Mouse (Mus musculus) liver, embryonic 16.5 days (tissue): ENCODE data around the gene Tapbp. TPM values are rescaled to one million over a fixed set of nuclear protein-coding genes. Genes with fewer than 3 reads are reported as not detected.

ENCODE experiments used
- ATAC-seq: fragments of 200-750 bp; cut with Nextera tagmentation; 2 replicates; pipeline ENCODE4 v1.8.0; 2017; ENCODE audit warnings: low read depth, mild to moderate bottlenecking, moderate number of reproducible peaks, moderate library complexity
- H3K27ac ChIP-seq: fragments of 300-500 bp; sonication (generic); 2 replicates; pipeline ENCODE4 v1.5.1; 2014; ENCODE audit warnings: mild to moderate bottlenecking, low read length
- H3K27me3 ChIP-seq: fragments of 300-500 bp; sonication (generic); 2 replicates; pipeline ENCODE4 v1.6.1; 2014; ENCODE audit warnings: low read depth, low read length, mixed read lengths; ENCODE audit not compliant: control insufficient read depth, insufficient read depth
- H3K36me3 ChIP-seq: fragments of 300-500 bp; sonication (generic); 2 replicates; pipeline ENCODE4 v1.6.1; 2014; ENCODE audit warnings: mild to moderate bottlenecking; ENCODE audit not compliant: control insufficient read depth, insufficient read depth
- H3K4me1 ChIP-seq: fragments of 300-500 bp; sonication (generic); 2 replicates; pipeline ENCODE4 v1.6.1; 2014; ENCODE audit warnings: low read depth, low read length, mixed read lengths; ENCODE audit not compliant: control insufficient read depth
- H3K4me2 ChIP-seq: fragments of 300-500 bp; sonication (generic); 2 replicates; pipeline ENCODE4 v1.6.1; 2014; ENCODE audit warnings: low read depth, low read length, mixed read lengths
- H3K4me3 ChIP-seq: fragments of 300-500 bp; sonication (generic); 2 replicates; pipeline ENCODE4 v1.5.1; 2014; ENCODE audit warnings: low read depth, mild to moderate bottlenecking, low read length
- H3K9ac ChIP-seq: fragments of 300-500 bp; sonication (generic); 2 replicates; pipeline ENCODE4 v1.6.1; 2014; ENCODE audit warnings: low read depth, low read length
- H3K9me3 ChIP-seq: fragments of 300-500 bp; sonication (generic); replicated peaks from 2 replicates; pipeline ENCODE4 v1.6.1; 2016; ENCODE audit warnings: low read length; ENCODE audit not compliant: control insufficient read depth
- WGBS: fragments of 180-500 bp; shearing (Covaris S2); extraction: QIAGEN DNeasy Blood & Tissue Kit; methylation state at CpG from one replicate; pipeline ENCODE4 v1.1.7; 2014; ENCODE audit not compliant: insufficient replicate concordance; 5-methylcytosine and 5-hydroxymethylcytosine counted together
- polyA plus RNA-seq: library from polyadenylated mRNA; unstranded; fragments of >200 nt; fragmentation: Nextera tagmentation; extraction: Ambion mirVana; gene quantifications from 2 replicates; pipeline ENCODE4 v1.2.1, GENCODE M21; 2015

Gene Tapbp
- polyA plus RNA-seq, 1 experiment from 2014 or later = 34.6 TPM

DNA sequence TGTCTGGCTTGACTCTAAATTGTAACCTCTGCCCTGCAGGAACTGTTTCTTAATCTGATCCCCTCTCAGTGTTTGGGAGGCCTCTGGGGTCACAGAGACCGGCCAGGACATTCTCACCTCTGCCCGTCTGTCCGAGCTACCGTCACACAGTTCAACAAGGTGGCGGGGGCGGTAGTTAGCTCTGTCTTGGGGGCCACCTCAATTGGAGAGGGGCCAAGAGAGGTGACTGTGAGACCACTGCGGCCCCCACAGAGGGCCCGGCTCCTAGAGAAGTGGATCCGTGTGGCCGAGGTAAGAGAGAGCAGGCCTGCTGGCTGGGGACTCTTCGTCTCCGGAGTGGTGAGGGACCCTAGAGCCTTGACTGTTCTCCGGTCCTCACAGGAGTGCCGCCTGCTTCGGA is 17.3 kb downstream of the Tapbp start:
- peaks cover 8% of the 10 kb centered on the region; the same call in 1 of the 2 replicates for H3K36me3 ChIP-seq

DNA sequence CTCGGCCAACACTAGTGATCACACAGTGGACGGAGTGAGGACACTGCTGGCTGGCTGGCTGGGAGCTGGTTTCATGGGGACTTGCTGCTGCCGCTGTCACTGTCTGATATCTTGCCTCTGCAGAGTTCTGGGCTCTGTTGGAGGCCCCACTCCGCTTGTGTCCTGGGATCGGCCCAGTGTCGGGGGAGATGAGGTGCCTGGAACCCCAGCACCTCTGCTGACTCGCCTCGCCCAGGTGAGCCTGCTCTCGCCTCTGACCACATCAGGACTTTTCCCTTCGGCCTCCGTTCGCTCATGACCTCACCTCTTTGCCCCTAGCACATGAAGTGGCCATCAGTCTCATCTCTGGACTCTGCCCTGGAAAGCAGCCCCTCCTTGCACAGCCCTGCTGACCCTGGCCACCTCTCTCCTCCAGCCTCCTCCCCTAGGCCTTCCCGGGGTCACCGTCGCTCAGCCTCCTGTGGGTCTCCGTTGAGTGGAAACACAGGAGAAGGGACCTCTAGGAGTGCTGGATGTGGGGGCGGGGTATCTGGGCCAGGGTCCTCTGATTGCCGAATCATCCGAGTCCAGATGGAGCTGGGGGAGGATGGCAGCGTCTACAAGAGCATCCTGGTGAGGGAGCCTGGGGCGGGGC is 19.8 kb downstream of the Tapbp start:
- Histone ChIP-seq H3K4me1 (peaks cover 25% of the 10 kb centered on the region), H3K4me2 (no peak overlapping the region), H3K9ac (no peak overlapping the region), H3K4me3 (no peak overlapping the region), H3K9me3 (no peaks in the 10 kb centered on the region), H3K27ac (no peak overlapping the region), H3K36me3 (peaks cover 8% of the 10 kb centered on the region; the same call in 1 of the 2 replicates), H3K27me3 (no peaks in the 10 kb centered on the region)
- WGBS = 79% methylated on average over 21 of the region's 21 CpGs
- ATAC-seq = no peak

More for the DNA sequence above, 17.3 kb downstream of the Tapbp start:
- no peak overlapping the region for H3K4me3 ChIP-seq
- H3K9ac ChIP-seq = no peak overlapping the region
- H3K4me2 ChIP-seq = no peak overlapping the region
- no peak for ATAC-seq
- H3K9me3 ChIP-seq = no peaks in the 10 kb centered on the region
- peaks cover 26% of the 10 kb centered on the region for H3K4me1 ChIP-seq
- H3K27me3 ChIP-seq = no peaks in the 10 kb centered on the region
- 84% methylated on average over 15 of the region's 15 CpGs for WGBS
- H3K27ac ChIP-seq = no peak overlapping the region

DNA sequence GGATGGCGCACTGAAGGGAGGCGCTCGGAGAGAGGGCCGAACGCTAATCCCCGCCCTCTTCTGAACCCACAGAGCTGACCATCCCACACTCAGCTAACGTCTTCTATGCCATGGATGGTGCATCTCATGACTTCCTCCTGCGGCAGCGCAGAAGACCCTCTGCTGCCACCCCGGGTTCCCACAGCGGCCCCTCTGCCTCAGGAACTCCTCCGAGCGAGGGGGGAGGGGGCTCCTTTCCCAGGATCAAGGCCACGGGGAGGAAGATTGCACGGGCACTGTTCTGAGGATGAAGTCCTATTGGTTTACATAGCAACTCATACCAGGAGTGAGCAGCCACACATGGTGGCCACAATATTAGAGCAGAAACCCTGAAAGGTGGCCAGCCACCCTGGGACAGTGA is 21.3 kb downstream of the Tapbp start:
- H3K4me1 ChIP-seq = peaks cover 26% of the 10 kb centered on the region
- no peaks in the 10 kb centered on the region for H3K27me3 ChIP-seq
- no peak overlapping the region for H3K9ac ChIP-seq
- ATAC-seq = no peak
- H3K36me3 ChIP-seq = peaks cover 8% of the 10 kb centered on the region; the same call in 1 of the 2 replicates
- no peak overlapping the region for H3K4me3 ChIP-seq
- 81% methylated on average over 15 of the region's 15 CpGs for WGBS
- H3K27ac ChIP-seq = no peak overlapping the region
- no peaks in the 10 kb centered on the region for H3K9me3 ChIP-seq
- no peak overlapping the region for H3K4me2 ChIP-seq

DNA sequence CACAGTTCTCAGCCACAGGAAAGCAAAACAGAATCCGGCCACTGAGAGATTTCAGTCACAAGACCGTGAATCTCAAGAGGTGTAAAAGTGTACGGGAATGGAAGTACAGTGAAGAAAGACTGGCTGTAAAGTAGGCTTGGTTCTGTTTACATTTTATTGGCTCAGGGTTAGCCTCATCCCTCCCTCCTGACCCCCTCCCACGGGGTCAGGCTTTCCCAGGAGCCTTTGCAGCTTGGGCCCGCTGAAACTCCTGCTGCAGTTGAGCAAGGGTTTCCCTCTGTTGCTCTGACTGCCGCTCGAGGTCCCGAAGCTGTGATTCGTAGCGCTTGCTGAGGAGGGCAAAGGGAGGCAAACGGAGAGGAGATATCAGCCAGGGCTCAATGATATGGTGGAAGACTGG is 23.1 kb downstream of the Tapbp start:
- Histone ChIP-seq H3K27ac (no peak overlapping the region), H3K9me3 (no peaks in the 10 kb centered on the region), H3K4me3 (no peak overlapping the region), H3K4me2 (no peak overlapping the region), H3K9ac (no peak overlapping the region), H3K4me1 (peaks cover 22% of the 10 kb centered on the region), H3K27me3 (no peaks in the 10 kb centered on the region), H3K36me3 (peaks cover 12% of the 10 kb centered on the region)
- WGBS = 66% methylated on average over 11 of the region's 11 CpGs
- no peak for ATAC-seq

DNA sequence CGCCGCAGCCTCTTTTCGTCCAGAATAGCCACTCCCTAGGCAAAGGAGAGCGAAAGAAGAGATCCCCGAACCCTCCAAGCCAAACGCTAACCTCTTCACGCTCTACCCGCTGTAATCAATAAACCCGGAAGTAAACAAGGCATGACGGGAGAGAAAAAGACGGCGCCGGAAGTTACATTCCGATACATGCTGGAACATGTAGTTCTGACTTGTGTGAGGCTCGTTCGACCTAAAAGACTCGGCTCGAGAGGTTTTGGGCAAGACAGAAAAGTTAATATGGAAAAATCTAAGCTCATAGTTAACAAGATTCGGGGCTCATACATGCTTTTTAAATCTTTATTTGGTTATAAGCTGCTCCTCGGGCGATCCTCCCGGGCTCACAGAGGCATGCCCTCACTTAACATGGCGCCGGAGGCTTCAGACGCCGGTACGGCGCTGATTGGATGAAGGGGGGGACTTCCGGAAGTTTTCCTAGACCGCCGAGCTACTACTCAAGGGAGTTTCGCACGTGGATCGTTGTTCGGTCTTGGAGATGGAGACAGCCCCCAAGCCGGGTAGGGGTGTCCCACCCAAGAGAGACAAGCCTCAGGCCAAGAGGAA is 24.6 kb downstream of the Tapbp start, which contains the start of the genes Pfdn6 and Wdr46:
Gene Pfdn6 (minus strand): TSS at position 138 of the 600 bp plus-strand sequence.
Gene Wdr46 (plus strand): TSS at position 455 of the 600 bp plus-strand sequence.
- Histone ChIP-seq H3K4me1 (peaks cover 22% of the 10 kb centered on the region), H3K27me3 (no peaks in the 10 kb centered on the region), H3K9ac (peak within 1 kb of the TSS; percentile 77), H3K4me2 (peak within 1 kb of the TSS; percentile 98), H3K36me3 (peaks cover 18% of the 10 kb centered on the region), H3K4me3 (peak within 1 kb of the TSS; percentile 94), H3K9me3 (no peaks in the 10 kb centered on the region), H3K27ac (peak within 1 kb of the TSS; percentile 68)
- ATAC-seq = peak; percentile 90
- WGBS = under 1% methylated on average over 36 of the region's 36 CpGs

DNA sequence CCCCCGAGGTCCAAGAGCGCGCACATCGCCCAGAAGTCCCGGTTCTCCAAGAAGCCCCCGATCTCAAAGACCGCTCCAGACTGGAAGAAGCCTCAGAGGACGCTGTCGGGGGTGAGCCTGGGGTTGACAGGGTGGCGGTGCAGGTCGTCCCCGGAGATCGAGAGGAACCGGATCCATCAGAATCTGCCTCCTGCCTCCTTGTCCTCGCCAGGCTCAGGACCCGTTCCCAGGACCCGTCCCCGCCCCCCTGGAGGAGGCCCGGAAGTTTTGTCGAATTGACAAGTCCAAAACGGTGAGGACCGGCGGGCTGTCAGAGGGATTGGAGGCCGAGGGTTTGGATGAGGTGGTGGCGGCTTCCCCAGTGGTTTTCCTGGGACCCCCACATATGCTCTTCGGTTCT is 25.3 kb downstream of the Tapbp start:
- Histone ChIP-seq H3K9me3 (no peaks in the 10 kb centered on the region), H3K36me3 (peaks cover 18% of the 10 kb centered on the region), H3K4me2 (peak overlapping the region; percentile 98), H3K27me3 (no peaks in the 10 kb centered on the region), H3K27ac (no peak overlapping the region; the same call in 1 of the 2 replicates), H3K4me1 (peaks cover 22% of the 10 kb centered on the region), H3K9ac (peak overlapping the region; percentile 77), H3K4me3 (peak overlapping the region; percentile 94)
- ATAC-seq = no peak
- WGBS = 1% methylated on average over 26 of the region's 26 CpGs

DNA sequence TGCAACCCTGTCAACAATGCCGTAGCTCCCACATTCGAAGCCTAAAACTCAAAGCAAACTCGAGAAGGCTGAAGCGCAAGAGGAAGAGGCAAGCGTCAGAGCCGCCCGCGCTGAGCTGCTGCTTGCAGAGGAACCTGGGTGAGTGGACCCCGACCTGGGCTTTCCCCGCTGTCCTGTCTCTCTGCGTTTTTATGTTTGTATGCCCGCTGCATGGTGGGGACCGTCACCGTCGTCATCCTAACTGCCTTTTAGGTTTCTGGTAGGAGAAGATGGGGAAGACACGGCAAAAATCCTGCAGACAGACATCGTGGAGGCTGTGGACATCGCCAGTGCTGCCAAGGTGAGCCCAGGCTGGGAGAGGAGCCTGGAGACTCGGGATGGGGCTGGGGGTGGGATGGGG is 25.7 kb downstream of the Tapbp start:
- no peak overlapping the region for H3K27ac ChIP-seq
- peak overlapping the region; percentile 98 for H3K4me2 ChIP-seq
- WGBS = 38% methylated on average over 19 of the region's 19 CpGs
- H3K36me3 ChIP-seq = peaks cover 18% of the 10 kb centered on the region
- no peak for ATAC-seq
- peak overlapping the region; percentile 94 for H3K4me3 ChIP-seq
- peaks cover 22% of the 10 kb centered on the region for H3K4me1 ChIP-seq
- H3K9ac ChIP-seq = peak overlapping the region; percentile 77
- H3K9me3 ChIP-seq = no peaks in the 10 kb centered on the region
- no peaks in the 10 kb centered on the region for H3K27me3 ChIP-seq

DNA sequence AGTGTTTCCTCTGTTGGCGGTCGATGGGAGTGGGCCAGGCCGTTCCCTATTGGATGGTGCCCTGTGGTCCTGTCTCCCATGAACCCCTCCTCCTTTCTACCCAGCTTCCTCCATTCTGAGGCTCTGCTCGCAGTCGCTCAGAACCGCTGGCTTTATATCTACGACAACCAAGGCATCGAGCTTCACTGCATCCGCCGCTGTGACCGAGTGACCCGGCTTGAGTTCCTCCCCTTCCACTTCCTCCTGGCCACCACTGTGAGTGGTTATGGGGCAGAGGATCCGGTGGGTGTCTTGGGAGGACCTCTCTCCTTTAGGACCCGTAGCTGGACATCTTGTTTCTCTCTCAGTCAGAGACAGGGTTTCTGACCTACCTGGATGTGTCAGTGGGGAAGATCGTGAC is 27.8 kb downstream of the Tapbp start:
- Histone ChIP-seq H3K36me3 (peaks cover 11% of the 10 kb centered on the region), H3K4me1 (peaks cover 22% of the 10 kb centered on the region), H3K9me3 (no peaks in the 10 kb centered on the region), H3K27me3 (no peaks in the 10 kb centered on the region), H3K9ac (no peak overlapping the region), H3K4me2 (no peak overlapping the region), H3K4me3 (no peak overlapping the region), H3K27ac (no peak overlapping the region)
- no peak for ATAC-seq
- WGBS = 89% methylated on average over 15 of the region's 15 CpGs

DNA sequence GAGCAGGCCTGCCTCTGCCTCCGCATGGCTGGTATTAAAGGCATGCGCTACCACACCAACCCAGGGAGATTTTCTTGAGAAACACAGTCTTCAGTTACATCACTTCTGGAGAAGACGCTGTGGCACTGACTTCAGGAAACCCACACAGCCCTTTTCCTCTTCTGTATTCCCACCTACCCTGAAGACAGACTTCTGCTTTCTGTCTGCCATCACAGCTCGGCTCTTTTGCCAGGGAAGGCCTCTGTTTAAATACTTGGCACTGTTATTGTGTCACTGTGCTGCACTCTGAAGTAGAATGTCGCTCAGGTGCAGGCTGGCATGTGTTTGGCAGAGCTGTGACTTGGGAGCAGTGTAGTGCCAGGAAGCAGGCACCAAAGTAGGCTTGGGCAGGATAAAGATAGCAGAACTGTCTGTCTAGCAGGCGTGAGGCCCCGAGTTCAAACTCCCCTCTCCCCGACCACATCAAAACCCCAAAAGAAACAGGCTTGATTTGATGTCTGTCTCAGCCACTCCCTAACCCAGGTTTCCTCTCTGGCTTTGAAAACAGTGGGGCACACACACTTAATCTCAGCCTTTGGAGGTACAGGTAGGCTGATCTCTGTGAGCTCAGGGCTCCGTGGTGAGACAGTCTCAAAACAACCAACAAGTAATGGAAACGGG is 31.9 kb downstream of the Tapbp start:
- Histone ChIP-seq H3K36me3 (peaks cover 14% of the 10 kb centered on the region), H3K27ac (no peak overlapping the region; the same call in 1 of the 2 replicates), H3K4me2 (no peak overlapping the region), H3K9ac (no peak overlapping the region), H3K4me3 (no peak overlapping the region), H3K27me3 (no peaks in the 10 kb centered on the region), H3K4me1 (peaks cover 23% of the 10 kb centered on the region), H3K9me3 (no peaks in the 10 kb centered on the region)
- no peak for ATAC-seq
- 48% methylated on average over 10 of the region's 10 CpGs for WGBS
